Mouse (Mus musculus): ENCODE results near the gene Hhex.

Gene Hhex

DNA sequence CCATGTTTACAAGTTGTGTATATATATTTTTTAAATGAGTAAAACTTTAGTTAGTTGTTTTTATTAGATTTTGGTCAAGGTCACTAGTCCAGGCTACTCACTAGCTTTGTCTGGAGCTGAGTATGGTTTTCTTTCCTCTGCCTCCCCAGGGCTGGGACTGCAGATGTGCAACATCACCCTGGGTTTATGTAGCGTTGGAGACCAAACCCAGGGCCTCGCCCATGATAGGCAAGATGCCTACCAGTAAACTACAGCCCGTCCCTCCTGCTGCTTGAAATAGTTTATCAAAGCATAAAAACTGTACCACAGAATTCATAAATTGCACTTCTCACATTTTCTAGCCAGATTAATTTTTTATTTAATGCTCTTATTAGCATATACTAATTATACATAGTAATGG, 14.6 kb downstream of the Hhex start:
- DNase-seq (ENCODE audit: low read depth) = no peak

DNA sequence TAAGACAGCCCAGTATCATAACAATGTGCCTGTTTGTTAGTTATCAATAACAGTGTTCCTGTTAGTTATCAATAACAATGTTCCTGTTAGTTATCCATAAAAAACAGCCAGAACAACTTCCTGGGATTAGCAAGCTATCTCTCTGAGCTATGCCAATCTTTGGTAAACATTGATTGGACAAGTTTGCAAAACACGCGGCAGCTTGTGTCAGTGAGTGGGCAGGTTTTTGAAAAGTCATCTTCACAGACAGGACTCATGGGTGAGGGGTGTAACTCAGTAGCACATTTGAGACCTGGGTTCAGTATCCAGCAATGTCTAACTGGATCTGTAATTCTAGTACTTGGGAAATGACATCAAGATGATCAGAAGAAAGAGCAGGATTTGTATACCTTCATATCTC, 20.9 kb downstream of the Hhex start:
- DNase-seq (ENCODE audit: low read depth) = no peak

DNA sequence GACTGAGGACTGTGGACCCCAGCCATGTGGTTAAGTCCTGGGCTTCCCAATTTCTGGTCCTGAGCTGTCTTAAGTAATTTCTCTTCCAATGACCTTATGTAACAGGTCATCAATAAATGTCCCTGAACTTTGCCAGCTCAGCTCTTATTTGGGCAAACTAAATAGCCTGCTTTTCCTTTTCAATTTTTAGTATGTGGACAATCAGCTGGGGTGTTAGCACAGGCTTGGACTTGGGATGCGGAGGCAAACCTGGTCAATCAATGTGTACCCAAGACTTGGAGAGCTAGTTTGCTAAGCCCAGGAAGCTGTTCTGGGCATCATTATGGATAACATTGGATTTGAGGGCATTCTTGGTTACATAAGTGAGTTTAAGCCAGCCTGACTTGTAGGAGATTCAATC, 21.4 kb downstream of the Hhex start:
- no peak for DNase-seq (ENCODE audit: low read depth)

DNA sequence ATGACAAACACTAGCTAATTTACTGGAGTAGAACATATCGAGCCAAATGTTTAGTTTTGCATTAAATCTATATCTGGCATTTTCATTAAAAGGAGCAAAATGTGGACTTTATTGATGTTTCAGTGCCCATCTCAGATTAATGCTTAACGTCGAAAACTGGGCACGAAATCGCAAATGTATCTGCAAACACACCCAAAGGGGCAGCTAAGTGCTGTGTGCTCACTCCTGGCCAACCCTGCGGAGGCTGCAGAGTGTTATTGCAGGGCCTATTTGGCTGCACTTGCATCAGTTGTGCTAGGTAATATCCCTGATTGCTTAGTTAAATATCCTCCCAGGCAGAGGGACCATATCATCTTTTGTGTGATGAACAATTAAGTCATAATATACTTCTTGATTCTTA, 23.4 kb downstream of the Hhex start:
- DNase-seq (ENCODE audit: low read depth) = no peak

DNA sequence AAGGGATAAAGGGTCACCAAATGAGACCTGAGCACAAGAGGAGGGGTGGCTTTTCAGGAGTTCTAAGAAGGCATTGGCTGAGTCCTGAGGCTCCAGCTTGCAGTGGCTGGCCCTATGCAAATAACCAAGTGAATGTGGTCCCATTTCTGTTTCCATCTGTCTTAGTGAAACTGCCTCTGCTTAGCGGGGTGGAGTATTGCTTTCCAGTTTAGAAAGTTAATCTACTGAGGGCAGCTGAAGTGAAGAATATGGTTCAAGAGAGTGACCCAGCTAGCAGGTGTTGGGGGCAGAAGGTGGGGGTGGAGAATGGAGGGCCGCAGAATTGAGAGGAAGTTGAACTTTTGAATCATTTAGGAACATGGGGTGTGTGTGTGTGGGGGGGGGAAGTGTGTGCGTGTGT, 31.8 kb downstream of the Hhex start:
- no peak for DNase-seq (ENCODE audit: low read depth)

DNA sequence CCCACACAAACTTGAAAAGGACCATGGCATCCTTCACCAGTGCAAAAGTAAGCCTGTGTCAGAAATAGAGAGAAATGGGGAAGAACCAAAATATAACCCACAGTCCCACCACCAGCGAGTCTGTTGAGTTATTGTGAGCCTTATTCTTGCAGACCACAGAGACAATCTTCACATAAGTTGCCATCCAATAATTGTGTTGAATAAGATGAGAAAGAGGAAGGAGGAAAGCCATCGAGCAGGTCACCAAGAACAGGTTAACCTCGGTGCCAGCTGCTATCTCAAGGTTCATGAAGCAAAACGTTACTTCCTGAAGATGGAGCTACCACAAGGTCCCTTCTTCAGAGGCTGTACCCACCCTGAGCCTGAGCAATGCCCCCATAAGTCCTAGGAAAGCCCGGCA, 32.4 kb downstream of the Hhex start:
- no peak for DNase-seq (ENCODE audit: low read depth)

DNA sequence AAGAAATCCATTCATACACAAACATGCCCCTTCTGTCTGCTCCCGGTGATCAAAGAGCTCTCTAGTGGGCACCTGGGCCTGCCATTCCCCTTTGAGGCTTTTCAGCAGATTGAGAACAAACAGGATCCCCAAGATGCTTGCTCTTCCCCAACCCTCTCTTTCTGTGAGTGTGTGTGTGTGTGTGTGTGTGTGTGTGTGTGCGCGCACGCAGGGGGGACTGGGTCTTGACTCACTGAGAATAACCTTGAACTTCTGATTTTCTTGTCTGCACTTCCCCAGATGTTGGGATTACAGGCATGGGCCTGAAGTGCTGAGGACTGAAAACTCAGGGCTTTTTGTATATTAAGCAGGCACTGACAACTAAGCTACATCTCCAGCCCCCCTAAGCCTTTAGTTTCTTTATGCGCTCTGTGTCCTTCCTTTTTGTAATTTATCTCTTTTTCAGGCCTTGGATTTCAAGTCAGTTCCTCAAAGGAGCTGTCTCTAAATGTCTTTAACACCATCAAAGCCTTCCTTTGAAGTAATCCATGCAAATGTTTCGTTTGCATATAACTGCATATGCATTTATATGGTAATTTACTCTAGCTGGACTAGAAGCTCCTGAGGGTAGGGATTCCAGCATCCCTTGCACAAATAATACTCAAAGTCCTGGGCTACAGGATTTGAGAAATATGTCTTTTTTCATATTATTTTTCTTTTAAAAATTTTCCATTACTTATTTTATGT, 34.4 kb downstream of the Hhex start:
- DNase-seq (ENCODE audit: low read depth) = no peak

DNA sequence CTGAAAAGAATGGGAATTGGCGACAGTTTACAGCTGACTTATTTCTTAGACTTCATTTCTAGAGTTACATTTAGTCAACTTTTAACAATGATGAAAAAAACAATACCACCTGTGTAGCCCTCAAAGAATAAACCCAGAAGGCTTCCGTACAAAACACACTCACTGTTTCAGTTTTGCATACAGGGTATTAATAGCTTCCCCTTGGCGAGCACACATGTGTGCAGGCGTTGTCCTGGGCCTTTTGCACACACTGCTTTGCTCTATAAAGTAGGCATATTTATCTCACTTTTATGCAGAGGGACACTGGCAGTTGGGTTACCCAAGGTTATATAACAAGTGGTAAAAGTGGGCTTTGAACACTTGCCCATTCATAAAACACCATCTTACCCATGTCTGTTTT, 37.1 kb downstream of the Hhex start:
- no peak for DNase-seq (ENCODE audit: low read depth)

DNA sequence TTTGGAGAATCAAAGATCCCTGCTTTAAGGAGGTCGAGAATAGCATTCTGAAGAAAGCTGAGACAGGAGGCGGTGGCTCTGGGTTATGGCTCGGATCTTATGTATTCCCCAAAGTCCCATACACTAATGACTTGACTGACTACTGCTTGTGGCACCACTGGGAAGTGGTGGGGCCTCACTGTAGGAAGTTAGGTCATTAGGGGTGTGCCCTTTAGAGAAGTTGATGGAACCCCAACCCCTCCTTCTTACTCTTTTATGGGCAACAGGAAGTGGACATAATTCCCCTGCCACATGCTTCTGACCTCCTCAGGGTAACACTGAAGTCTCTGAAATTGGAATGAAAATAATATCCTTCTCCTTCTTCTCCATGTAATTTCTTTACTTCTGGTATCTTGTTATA, 38.0 kb downstream of the Hhex start:
- DNase-seq (ENCODE audit: low read depth) = no peak

DNA sequence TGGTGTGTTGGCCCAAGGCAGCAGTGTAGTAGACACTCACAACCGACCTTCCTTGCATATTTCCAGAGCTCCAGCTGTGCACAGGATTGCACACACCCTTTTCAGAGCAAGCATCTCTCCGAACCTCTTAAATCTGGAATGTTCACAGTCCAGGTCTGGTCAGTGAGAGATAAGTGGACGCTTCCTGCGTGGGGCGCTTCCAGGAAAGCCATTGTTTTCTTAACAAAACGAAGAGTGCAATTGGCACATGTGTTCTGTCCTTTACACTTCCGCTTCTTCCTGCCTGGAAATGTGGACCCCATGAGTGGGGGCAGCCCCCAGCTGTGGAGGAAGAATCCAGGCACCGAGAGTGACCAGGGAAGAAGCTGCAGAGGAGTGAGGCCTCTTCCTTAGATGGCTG, 47.1 kb downstream of the Hhex start:
- no peak for DNase-seq (ENCODE audit: low read depth)

DNA sequence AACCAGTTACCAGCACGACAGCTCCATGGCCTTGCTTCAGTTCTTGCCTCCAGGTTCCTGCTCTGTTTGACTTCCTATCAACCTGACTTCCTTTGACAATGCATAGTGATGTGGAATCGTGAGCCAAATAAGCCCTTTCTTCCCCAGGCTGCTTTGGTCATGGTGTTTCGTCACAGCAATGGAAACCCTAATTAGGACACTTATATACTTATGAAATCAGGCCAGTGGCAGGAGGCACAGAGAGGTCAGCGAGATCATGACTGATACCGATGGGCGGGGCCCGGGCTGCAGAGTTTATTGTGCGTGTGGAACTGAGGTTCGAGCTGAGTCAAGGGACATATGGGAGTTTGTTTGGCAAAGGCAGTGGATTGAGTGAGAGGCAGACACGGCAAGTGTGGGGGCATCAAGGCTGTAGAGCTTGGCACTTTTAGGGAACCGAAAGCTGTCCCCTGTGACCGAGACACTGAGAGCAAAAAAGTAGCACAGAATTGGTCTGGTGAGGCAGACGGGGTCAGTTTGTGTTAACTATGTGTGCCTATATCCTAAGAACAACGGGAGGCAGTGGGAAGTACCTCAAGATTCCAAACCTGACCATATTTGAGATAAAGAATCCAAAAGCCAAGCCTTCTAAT, 48.1 kb downstream of the Hhex start:
- no peak for DNase-seq (ENCODE audit: low read depth)

DNA sequence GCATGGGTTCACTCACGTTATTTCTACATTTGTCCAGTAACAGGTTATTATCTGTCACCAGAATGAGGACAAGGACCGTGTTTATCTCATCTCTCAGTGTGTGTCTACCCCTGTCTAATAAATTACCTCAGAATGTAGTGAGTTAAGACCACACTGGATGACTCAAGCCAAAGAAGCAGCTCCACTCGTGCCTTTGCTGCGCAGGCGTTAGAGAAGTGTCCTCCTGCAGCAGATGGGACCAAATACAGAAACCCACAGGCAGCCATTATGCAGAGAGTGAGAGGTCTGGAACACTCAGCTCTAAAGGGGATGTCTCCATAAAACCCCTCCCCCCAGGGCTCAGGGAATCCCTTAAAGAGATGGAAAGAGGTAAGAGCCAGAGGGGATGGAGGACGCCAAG, 50.2 kb downstream of the Hhex start:
- DNase-seq (ENCODE audit: low read depth) = no peak

DNA sequence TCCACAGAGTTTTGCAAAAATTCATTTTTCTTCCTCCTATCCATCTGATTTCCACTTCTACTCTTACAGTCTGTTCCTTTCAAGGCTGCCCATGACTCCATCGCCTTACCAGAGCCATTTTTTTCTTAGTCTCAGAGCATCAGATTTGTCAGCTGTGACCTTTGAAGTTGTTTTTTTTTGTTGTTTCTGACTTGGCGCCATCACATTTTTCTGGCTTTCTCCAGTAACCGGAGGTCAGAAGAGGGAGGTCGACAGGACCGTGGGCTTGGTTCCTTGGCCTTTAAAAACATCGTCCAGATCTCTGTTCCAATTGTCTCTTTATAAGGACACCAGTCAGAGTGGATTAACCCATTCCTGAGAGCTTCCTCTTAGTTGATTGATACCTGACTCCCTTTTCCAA, 52.2 kb downstream of the Hhex start:
- DNase-seq (ENCODE audit: low read depth) = no peak

DNA sequence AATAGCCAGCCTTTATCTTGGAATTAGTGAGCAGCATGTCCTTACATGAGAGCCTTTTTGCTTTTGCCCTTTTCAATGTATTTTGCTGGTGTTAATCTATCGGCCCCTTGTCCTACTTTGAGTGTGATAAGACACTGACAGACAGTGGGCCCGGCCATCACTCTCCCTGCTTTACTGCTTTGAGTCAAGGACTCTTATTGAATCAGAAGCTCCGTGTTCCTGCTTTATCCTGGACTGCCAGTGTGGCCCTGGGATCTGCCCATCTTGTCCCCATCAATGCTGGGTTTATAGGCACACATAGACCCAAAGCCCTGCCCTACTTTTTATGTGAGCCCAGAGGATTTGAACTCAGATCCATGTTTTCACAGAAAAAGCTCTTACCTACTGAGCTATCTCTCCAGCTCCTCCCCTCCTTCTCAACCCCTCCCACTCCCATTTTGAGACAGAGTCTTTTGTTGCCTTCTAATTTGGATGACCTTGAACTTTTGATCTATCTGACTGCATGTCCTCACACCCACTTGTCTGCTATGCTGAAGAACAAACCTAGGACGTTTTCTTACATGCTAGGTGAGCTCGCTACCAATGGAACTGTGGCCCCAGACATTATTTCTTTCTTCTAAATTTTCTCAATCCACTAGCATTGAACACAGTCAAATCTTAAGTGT, 53.3 kb downstream of the Hhex start:
- DNase-seq (ENCODE audit: low read depth) = no peak

DNA sequence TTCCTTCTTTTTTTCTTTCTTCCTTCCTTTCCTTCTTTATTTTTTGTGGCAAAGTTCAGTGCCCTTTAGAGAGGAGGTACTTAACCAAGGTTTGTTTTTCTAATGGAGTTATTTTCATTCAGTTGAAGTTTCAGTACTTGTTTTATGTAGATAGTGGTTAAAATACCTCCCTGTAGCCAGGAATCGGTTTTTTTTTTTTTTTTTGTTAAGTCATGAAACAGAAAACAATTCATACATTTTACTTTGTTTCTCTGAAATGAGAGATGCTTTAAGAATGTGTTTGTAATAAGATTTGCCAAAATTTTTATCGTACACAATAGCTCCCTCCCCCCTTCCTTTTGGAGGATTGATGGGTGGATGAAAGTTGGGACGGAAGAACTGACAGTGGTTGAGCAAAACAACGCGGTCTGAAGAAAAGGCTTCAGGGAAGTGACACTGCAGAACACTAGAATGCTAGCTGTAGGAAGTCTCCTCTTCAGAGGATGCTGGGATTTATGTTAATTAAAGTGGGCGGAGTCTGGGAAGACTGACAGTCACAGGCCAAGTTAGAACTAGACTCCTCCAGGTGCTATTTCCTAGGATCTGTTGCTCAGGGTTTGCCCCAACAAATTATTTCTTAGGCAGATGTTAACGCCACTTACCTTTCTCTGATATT, 54.1 kb downstream of the Hhex start:
- no peak for DNase-seq (ENCODE audit: low read depth)

Measured in naive thymus-derived CD4-positive, alpha-beta T cell, adult 2 months (primary cell).